Mouse (Mus musculus): ENCODE measurements around the gene Nelfe.

- TF ChIP-seq CTCF (IDR thresholded peaks at IDR 0.05; ENCODE audit: extremely low read depth, insufficient read length, insufficient replicate concordance, low read depth, low read length) (no peak), POLR2A (IDR thresholded peaks at IDR 0.05; ENCODE audit: low read depth, low read length) (peak; percentile 61)
These were observed at the start of gene Nelfe, which contains the start of gene Skiv2l for GRCm38 (mm10) chr17:34849722-34850516.
